Mouse (Mus musculus) cerebellum, adult 18-20 months (tissue): Measurements from ENCODE around the gene Cel.
A peak's percentile ranks its signal among the peaks of the same experiment; 100 is the strongest.

Source experiments
- DNase-seq, 2 experiments: peaks; one replicate each; pipeline ENCODE4 v3.0.0; 2021

The Cel gene

DNA sequence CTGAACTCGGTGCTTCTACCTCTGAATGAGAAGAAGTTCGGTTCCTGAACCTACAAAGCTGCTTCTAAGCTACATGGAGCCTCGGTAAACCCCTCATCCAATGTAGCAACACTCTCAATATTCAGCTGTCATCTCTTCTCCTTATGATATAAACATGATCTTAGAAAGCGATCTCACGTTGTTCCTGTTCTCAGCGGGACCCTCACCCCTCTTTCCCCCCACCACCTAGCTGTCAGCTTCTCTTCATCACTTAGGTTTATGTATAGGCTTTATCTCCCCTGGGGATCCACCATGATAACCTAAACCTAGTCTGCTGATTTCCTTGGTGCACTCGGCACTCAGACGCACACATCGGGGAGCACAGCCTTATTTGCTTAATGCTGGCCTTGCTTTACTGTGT lies 20.4 kb upstream of the Cel start, which contains the start of gene Gtf3c5:
Gene Gtf3c5 (minus strand): TSS at position 101 of the 400 bp plus-strand sequence.
- no peak for DNase-seq

DNA sequence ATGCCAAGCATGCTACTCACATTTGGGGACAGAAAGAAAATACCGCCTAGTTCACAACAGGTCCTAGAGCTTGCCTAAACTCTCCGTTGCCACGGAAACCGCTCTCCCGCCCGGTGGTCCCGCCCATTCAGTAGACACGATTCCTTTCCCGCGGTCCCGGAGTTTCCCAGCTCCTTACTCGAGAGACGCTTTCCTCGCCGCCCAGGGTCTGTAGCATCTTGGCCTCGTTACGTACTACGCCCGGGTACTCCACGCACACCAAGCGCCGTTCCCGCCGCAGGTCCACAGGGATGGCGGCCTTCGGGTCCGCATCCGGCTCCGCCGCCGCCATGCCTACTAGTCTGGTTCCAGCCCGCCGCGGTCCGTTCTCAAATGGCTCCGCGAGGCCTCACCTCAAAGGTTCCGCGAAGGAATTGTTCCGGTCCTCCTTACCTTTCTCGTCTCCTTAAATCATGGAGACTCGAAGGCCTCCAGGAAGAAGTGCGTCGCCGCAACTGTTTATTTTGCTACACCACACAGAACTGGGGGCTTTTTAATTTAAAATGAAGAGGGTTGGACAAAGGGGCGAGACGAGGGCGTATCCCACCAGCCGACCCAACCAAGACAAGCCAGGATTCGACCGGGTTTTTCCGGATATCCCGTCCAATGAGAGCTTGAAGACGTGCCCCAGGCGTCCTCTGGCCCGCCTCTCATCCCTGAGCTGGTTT lies 19.6 kb upstream of the Cel start:
- peak; percentile 85 to 91 for DNase-seq

DNA sequence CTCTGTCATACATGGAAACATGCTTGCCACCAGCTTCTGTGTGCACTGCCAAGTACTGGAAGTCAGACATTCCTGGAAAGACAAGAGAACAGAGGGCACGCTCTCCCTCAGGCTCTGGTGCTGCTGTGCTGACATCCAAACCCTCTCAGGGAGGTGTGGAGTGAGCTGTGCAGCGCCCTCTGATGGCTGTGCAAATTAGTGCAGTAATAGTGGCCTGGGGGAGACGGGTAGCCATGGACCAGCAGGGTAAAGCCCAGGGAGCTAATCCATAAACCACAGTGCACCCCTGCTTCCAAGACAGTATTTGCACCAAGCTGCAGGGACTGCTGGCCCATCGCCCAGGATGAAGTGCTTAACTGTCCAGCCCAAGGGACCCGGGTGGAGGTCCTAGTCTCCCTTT lies 14.8 kb upstream of the Cel start:
- DNase-seq = peak in 1 of 2 experiments; percentile 30

DNA sequence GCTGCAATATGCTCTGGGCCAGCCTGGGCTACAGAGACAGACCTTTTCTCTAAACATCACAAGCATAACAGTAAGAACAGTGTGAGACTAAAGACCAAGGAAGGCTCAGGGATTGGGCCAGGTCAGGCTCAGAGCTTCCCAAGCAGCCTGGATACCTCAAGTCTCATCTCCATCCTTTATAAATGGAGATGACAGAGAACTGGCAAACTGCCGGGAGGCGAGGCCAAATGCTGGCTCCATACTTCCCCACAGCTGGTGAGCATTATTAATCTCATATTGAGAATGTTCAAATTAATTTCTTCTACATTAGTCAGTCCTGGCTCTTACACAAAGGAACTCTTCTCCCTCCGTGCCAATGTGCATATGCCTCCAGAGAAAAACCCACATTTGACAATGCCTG lies 13.6 kb upstream of the Cel start:
- no peak for DNase-seq

DNA sequence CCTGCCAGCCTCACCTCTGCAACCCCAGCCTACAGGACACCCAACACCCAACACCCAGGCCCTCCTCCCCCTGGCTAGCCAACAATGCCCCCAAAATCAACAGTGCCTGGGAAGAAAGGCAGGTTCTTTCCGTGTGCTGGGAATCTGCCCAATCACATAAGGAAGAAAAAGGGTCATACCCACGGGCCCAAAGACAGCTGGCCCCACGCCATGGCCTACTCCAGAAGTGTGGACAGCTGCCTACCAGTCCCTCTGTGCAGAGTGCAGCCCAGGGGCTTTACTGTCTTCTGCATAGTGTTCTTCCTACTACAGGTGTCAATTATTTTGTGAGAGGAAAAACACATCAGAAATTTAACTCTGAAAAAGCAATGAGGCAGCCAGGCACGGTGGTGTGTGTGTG lies 12.1 kb upstream of the Cel start:
- no peak for DNase-seq

DNA sequence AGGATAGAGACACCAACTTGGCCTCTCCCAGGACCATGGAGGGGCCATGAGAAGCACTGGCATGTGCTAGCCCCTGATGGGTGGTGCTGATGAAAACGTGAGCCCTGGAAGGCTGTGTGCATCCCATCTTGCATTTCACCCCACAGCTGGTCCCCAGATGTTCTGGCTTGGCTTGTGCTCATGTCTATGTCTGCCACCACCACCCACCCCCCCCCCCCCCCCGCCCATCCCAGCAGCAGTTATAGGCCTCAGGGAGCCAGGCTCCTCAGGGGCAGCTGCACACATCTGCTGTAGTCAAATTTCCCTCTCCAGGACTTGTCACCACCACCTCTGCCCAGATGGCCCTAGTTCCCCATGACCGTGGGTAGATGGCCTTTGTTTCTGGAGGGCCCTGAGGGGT lies 6.7 kb upstream of the Cel start:
- DNase-seq = no peak

DNA sequence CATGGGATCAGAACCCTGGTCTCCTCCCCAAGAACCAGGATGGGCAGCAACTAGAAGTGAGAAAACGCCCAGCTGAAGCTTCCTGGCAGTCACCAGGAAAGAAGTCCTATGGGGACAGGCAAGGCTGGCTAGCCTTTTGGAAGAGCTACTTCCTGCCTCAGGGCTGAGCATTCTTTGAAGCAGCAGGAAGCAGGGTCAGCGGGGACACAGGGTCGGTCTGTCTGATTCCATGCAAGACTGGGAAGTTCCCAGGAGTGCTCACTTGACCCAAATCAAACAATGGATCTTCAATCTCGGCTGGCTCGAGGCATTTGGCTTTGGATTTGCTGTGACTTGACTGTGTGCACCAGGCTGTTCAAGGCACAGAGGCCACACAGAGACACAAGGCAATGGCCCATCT lies 3.3 kb upstream of the Cel start:
- no peak for DNase-seq

DNA sequence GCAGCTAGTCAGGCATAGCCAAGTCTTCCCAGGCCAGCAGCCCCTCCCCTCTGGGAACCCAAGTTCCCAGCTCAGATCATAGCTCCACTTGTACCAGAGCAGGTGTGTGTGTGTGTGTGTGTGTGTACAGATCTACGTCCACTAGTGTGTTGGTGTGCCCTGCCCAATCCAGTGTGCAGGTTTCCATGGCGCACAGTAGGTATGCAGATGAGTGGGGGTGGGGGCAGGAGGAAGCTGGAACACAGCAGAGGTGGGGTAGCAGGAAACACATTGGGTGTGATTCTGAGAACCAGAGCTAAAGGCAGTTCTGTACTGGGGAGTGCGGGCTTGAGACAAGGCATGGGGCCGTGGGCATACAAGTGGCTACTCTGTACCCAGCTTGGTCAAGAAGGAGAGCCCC lies 1.2 kb upstream of the Cel start:
- DNase-seq = no peak

DNA sequence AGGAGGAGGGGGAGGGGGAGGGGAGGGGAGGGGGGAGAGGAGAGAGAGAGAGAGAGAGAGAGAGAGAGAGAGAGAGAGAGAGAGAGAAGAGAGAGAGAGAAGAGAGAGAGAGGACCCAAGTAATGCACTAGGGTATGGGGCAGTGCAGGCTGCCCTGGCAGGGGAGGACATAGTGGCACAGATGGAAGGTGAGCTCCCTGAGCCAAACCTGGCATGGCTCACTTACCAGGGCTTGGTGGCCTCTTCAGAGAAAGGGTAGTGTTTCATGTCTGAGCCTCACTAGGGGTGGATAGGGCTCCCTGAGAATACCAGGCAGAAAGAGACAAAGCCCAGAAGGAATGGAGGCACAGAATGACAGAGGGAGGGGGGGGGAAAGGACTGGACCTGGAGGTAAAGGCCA lies 627 bp upstream of the Cel start:
- no peak for DNase-seq

DNA sequence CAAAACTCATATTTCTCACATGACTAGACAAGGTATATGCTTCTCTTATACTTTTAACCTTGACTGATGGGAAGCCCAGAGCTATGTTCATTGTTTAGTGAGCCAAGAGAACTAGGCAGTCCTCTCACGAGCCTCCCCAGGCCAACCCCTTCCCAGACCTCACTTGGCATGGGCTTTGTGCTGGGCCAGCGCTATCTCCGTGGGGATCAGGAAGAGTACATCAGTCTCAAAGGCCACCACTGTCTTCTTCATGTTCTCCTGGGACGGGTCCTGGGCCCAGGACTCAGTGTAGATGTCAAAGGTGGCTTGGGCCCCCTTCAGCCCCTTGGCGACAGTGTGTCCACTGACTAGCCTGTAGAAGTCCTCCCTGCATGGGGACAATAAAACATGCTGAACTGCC lies 5.8 kb downstream of the Cel start:
- DNase-seq = no peak

DNA sequence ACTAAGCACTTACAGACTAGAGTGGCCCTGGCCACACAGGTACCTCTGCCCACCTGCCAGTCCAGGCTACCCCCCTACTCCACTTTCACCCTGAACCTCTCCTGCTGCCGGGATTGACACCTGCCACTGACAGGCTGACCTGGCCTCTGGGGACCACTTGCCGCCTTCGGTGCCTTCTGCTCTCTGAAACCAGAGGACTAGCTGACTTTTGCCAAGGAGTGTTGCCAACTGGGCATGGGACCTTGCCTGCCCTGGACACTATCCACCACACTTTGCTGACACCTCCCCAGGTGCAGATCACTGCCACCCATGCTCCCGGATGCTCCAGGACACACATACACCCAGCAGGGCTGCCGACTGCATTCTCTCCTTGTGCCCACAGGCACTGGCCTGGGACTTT lies 10.9 kb downstream of the Cel start:
- no peak for DNase-seq

DNA sequence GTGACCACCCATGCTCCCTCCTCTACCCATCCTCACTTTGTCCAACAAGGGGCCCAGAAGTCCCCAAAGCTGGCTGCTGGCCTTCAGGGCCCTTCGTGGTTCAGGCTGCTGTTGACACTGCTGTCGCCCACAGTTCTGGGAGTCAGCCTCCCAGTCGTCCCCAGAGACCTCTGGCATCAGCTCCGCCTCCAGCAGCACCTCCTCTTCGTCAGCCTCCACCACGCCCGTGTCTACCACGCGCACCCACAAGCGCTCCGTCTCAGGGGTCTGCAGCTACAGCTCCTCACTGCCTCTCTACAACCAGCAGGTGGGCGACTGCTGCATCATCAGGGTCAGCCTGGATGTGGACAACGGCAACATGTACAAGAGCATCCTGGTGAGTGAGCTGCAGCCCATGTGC lies 14.0 kb downstream of the Cel start:
- no peak for DNase-seq

DNA sequence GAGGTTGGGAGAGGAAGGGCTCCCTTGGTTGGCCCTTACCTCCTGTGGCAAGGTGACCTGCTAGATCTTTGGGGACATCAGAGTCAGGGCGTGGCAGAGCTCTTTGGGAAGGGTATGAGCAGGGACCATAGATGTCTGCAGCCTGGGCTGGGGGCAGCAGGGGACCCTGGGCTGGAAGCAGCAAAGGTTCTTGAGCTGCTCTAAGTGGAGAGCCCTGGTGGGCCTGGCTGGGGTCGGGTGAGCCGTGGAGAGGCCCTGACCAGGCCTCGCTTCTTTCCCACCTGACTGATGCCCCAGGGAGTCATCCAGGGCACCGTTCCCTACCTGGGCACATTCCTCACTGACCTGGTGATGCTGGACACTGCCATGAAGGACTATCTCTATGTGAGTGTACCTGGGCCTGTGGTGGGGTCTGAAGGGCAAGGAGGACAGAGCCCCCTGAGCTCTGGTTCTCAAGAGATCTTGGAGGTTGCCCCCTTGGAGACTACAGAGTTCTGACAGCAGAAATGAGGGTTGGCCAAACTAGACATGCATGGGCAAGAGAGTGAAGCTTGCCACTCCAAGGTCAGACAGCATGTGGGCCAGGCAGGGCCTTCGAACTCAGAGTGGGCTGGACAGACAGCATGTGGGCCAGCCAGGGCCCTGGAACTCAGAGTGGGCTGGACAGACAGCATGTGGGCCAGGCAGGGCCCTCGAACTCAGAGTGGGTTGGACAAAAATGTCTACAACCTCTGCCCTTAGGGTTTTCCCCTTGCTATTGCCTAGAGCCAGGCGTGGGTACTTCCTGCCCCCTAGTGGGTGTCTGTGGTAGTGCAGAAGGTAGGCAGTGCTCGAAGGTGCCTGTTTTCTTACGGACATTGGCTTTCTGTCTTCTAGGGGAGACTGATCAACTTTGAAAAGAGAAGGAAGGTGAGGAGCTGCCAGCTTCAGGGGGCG lies 15.7 kb downstream of the Cel start:
- peak; percentile 87 to 90 for DNase-seq

DNA sequence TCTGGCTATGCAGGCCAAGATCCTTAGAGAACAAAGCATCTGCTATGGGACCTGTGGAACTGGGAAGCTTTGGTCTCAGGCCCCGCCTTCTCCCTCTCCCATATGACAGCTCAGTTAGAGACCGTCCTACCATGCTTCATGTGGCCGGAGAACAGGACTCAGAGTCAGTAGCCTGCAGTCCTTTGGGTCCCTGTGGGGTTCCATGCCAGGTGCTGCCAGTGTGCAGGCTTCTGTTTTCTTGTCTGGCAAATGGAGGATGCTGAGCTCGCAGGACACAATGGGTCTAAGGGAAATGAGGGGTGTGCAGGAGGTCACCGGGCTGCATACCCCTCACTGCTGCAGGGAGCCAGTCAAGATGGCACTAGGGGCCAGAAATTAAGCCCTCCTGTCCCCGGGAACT lies 16.6 kb downstream of the Cel start:
- no peak for DNase-seq

DNA sequence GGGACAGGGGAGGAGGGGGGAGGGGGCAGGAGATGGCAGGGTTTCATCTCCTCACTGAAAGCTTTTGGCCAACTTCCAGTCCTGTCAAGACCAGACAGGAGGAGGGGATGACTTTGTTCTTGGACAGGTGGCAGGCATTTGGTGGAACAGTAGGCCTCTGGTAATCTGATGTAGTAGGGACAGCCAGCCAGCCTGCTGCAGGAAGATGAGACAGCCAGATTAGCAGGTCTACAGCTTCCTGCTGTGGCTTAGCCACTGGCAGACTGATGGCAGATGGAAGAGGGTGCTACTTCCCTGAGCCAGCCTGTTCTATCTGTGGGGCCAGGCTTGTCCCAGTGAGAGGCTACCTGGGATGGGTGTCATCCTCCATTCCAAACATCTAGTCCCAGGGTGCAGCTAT lies 17.2 kb downstream of the Cel start:
- peak in 1 of 2 experiments; percentile 67 for DNase-seq

DNA sequence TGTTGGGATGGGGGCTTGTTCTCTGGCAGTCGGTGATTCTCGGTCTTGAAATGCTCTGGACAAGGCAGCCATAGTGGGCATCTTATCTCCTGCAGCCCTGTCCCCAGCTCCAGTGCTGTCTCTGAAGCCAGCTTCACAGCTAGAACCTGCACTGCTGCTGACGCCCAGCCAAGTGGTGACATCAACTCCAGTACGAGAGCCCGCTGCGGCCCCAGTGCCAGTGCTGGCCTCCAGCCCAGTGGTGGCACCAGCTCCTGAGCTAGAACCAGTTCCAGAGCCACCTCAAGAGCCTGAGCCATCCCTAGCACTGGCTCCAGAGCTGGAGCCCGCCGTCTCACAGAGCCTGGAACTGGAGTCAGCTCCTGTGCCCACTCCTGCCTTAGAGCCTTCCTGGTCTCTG lies 19.3 kb downstream of the Cel start:
- peak; percentile 93 to 94 for DNase-seq

DNA sequence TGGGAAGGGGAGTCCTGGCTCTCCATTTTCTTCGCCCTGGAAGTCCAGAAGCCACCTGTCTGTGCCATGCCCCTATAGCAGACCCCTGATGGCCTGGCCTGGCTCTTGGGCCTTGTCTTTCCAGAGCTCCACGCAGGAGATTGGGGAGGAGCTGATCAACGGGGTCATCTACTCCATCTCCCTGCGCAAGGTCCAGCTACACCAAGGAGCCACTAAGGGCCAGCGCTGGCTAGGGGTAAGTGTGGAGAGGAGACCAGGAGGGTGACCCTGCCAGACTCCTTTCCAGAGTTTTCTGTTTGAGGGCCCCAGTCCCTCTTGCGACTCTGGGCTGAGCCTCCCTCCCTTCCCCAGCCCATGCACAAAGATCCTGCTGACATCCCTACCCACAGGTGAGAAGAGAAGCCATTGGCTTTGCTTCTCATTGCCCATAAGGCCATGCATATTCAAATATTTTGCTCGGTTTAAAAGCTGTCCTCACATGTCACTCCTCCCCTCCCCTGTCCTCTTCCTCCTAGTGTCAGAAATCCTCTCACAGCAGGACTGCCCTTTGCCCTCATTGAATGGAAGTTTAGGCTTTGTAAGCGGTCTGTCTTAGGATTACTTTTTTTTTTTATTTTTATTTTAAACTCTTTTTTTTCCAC lies 22.5 kb downstream of the Cel start:
- DNase-seq = peak in 1 of 2 experiments; percentile 19

DNA sequence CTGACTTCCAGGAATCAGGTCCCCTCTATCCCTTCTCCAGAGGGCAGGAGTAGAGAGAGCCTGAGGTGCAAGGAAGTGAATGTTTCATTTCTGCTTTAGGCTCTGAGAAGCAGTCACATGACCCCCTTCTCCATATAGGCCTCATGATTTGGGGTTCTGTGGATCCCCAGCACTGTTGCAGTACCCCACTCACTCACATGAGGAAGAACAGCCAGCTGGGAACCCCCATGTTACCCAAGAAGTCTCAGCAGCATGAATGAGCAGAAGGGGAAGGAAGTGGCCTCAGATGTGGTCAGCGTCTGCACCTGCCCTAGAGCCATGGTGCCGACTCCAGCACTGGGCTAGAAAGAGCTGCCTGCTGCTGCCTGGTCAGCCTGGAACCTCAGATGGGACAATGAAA lies 23.3 kb downstream of the Cel start:
- DNase-seq = peak in 1 of 2 experiments; percentile 21

DNA sequence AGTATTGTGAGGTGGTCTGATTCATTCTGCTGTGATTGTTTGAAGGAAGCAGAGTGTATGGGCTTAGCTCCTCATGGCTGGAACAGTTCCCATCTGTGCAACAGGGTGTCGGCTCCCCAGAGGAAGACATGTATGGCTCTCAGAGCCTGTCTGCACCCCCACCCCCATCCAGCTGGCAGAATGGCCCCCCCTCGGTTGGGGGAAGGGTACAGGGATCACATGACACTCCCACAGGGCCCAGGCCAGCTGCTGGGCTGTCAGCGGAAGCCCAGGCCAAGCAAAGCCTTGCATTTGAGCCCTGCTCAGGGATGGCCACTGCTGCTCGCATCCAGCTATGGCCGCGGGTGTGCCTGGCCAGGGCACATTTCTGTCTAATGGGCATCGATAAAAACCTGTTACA lies 24.0 kb downstream of the Cel start:
- peak; percentile 55 to 62 for DNase-seq

DNA sequence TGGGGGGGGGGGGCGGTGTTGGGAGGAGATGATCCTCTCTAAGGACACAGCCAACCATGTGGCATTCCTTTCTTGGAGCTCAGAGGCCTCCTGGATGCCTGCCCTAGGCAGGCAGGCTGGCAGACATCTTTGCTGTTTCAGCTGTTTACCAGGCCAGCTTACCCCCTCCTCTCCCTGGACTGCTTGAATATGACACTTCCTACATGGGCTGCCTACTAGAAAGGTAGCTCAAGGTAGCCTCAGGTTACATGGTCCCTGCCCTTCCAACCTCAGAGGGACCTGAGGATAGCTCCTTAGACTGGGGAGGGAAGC lies 24.4 kb downstream of the Cel start:
- peak in 1 of 2 experiments; percentile 54 for DNase-seq

DNA sequence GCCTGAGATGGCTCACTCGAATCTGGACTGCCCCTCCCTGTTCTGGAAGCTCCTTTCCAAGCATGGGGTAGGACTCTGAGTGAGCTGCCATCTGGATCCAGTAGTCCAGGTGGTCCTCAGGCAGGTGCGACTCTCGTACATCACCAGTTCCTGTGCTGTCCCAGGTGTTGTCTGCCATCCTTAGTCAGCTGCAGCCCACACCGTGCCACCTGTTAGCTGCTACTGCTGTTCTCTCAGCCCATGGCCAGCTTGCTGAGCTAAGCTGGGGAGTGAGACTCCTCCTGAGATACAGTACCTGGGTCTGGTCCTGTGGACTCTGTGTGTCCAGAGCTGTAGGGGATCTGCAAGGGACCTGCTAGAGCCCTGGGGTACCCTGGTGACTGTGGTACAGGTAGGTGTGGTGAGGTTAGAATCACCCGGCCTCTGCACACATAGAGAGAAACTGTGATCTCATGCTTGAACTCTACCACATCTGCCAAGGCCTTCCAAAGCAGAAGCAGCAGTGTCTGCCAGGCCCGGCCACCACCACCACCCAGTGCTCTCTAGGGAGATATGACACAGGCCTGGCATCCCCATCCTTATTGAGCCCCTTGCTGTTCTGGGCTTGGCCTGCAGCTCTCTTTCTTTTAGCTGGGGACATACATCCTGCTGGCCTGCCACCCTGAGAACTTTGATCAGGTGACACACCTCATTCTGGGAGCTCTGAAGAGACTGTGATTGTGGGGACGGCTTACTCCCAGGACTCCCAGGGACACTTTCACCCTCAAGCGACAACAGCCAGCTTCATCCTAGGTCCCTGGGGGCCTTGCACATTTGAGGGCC lies 25.0 kb downstream of the Cel start:
- peak in 1 of 2 experiments; percentile 29 for DNase-seq

DNA sequence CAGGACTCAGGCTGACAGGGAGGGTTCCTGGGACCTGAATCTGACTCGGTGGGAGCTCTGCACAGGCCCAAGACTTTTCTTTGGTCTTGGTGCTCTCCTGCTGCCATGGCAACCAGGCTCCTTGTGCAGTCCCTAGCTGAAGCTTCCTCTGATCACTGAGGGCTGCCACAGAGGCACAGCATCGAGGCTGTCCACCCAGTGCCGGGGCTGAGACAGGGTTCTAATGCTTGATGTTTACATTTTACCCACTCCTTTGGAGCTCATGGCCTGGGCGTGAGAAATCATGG lies 25.6 kb downstream of the Cel start:
- DNase-seq = peak in 1 of 2 experiments; percentile 37
